Mouse (Mus musculus) hindbrain, embryonic 13.5 days (tissue): Measurements from ENCODE around the gene Setmar. TPM values are rescaled to one million over a fixed set of nuclear protein-coding genes. Genes with fewer than 3 reads are reported as not detected.

ENCODE experiments used
- ATAC-seq: fragments of 200-750 bp; cut with Nextera tagmentation; 2 replicates; pipeline ENCODE4 v1.8.0; 2017; ENCODE audit warnings: moderate TSS enrichment; ENCODE audit not compliant: low FRiP score
- H3K27ac ChIP-seq: fragments of 300-500 bp; sonication (generic); 2 replicates; pipeline ENCODE4 v1.5.1; 2015; ENCODE audit warnings: inconsistent platforms, mild to moderate bottlenecking, moderate library complexity
- H3K27me3 ChIP-seq: fragments of 300-500 bp; sonication (generic); 2 replicates; pipeline ENCODE4 v1.6.1; 2015; ENCODE audit warnings: mild to moderate bottlenecking, inconsistent platforms
- H3K36me3 ChIP-seq: fragments of 300-500 bp; sonication (generic); 2 replicates; pipeline ENCODE4 v1.6.1; 2015; ENCODE audit warnings: mild to moderate bottlenecking, inconsistent platforms
- H3K4me1 ChIP-seq: fragments of 300-500 bp; sonication (generic); replicated peaks from 2 replicates; pipeline ENCODE4 v1.6.1; 2015; ENCODE audit warnings: inconsistent platforms
- H3K4me2 ChIP-seq: fragments of 300-500 bp; sonication (generic); 2 replicates; pipeline ENCODE4 v1.6.1; 2015; ENCODE audit warnings: inconsistent platforms, mild to moderate bottlenecking, moderate library complexity
- H3K4me3 ChIP-seq: fragments of 300-500 bp; sonication (generic); 2 replicates; pipeline ENCODE4 v1.5.1; 2015; ENCODE audit warnings: mild to moderate bottlenecking, inconsistent platforms
- H3K9ac ChIP-seq: fragments of 300-500 bp; sonication (generic); 2 replicates; pipeline ENCODE4 v1.6.1; 2015; ENCODE audit warnings: mild to moderate bottlenecking, inconsistent platforms
- H3K9me3 ChIP-seq: fragments of 300-500 bp; sonication (generic); 2 replicates; pipeline ENCODE4 v1.6.1; 2016; ENCODE audit warnings: inconsistent platforms
- WGBS: fragments of 180-500 bp; shearing (Covaris S2); methylation state at CpG from one replicate; pipeline ENCODE4 v1.1.7; 2015; 5-methylcytosine and 5-hydroxymethylcytosine counted together
- polyA plus RNA-seq: library from polyadenylated mRNA; unstranded; fragments of >200 nt; fragmentation: Nextera tagmentation; extraction: Ambion mirVana; gene quantifications from 2 replicates; pipeline ENCODE4 v1.2.1, GENCODE M21; 2015

Setmar gene
- polyA plus RNA-seq, 1 experiment from 2014 or later: 6.4 TPM

- Histone ChIP-seq H3K4me3 (no peak overlapping the region), H3K27ac (no peak overlapping the region), H3K36me3 (no peaks in the 10 kb centered on the region), H3K4me1 (no peaks in the 10 kb centered on the region), H3K9ac (no peak overlapping the region), H3K9me3 (no peaks in the 10 kb centered on the region), H3K27me3 (no peaks in the 10 kb centered on the region), H3K4me2 (no peak overlapping the region)
- WGBS: 79% methylated on average over 1 of the region's 1 CpGs
- ATAC-seq: no peak
Observed at GRCm38 (mm10) chr6:108125474-108125873, 60.6 kb downstream of the Setmar start.

GRCm38 (mm10) chr6:108126631-108127030 lies 61.8 kb downstream of the Setmar start:
- H3K4me3 ChIP-seq: no peak overlapping the region
- no peak for ATAC-seq
- H3K9ac ChIP-seq: no peak overlapping the region
- no peak overlapping the region for H3K27ac ChIP-seq
- H3K4me1 ChIP-seq: no peaks in the 10 kb centered on the region
- no peaks in the 10 kb centered on the region for H3K9me3 ChIP-seq
- H3K27me3 ChIP-seq: no peaks in the 10 kb centered on the region
- WGBS: 90% methylated on average over 3 of the region's 3 CpGs
- H3K36me3 ChIP-seq: no peaks in the 10 kb centered on the region
- H3K4me2 ChIP-seq: no peak overlapping the region

Other genes starting within 250 kb of the Setmar start
- 11.3 and 11.7 TPM in 2 replicates for gene Sumf1, start 120.5 kb downstream of the Setmar start, polyA plus RNA-seq
- gene Itpr1, start 148.1 kb downstream of the Setmar start, polyA plus RNA-seq: 4.2 and 6.1 TPM in 2 replicates